Mouse (Mus musculus) CH12.LX (cell line): ENCODE data around the gene Abcc3. TPM values are rescaled to one million over a fixed set of nuclear protein-coding genes. Genes with fewer than 3 reads are reported as not detected.

ENCODE experiments used
- DNase-seq: peaks from one replicate; pipeline ENCODE4 v3.0.0-alpha.2; 2013; ENCODE audit errors: extremely low read depth
- H3K27ac ChIP-seq: 2 replicates; pipeline ENCODE4 v1.5.1; 2012; ENCODE audit warnings: low read depth, mild to moderate bottlenecking, control low read depth, moderate library complexity; ENCODE audit not compliant: insufficient read depth
- H3K27me3 ChIP-seq: replicated peaks from 2 replicates; pipeline ENCODE3; 2012; ENCODE audit warnings: inconsistent platforms
- H3K36me3 ChIP-seq, 2 experiments: replicated peaks in 1 of 2; 2 replicates each; pipeline versions ENCODE3 to v1.6.1; 2012; ENCODE audit warnings: inconsistent platforms in 1 of 2, low read length in 1 of 2, mild to moderate bottlenecking in 1 of 2, mixed read lengths in 1 of 2, moderate library complexity in 1 of 2; ENCODE audit not compliant: control insufficient read depth in 1 of 2, insufficient read depth in 1 of 2
- H3K4me1 ChIP-seq, 2 experiments: 2 replicates each; pipeline ENCODE4 v1.6.1; 2012; ENCODE audit warnings: inconsistent platforms in 1 of 2, moderate library complexity in 1 of 2; ENCODE audit not compliant: insufficient read depth in 2 of 2, control insufficient read depth in 1 of 2
- H3K4me2 ChIP-seq: 2 replicates; pipeline ENCODE4 v1.6.1; 2012; ENCODE audit warnings: low read depth, mild to moderate bottlenecking, control low read depth; ENCODE audit not compliant: poor library complexity, insufficient read depth, severe bottlenecking
- H3K4me3 ChIP-seq, 3 experiments: fragments of 150-350 bp in 1 of 3; sonication (generic) in 1 of 3; replicated peaks in 1 of 3; 2 replicates each; pipeline versions ENCODE3 to v1.5.1; 2011 to 2012; ENCODE audit warnings: low read depth in 2 of 3, low read length in 2 of 3, mild to moderate bottlenecking in 2 of 3, moderate library complexity in 2 of 3, control low read depth in 1 of 3, improper control_type of control experiment in 1 of 3, inconsistent platforms in 1 of 3, mixed read lengths in 1 of 3; ENCODE audit not compliant: poor library complexity in 1 of 3
- H3K79me2 ChIP-seq: replicated peaks from 2 replicates; pipeline ENCODE4 v1.6.1; 2012; ENCODE audit warnings: mild to moderate bottlenecking, moderate library complexity; ENCODE audit not compliant: control insufficient read depth, poor library complexity, insufficient read depth, severe bottlenecking; ENCODE audit errors: extremely low read depth
- H3K9ac ChIP-seq: 2 replicates; pipeline ENCODE4 v1.6.1; 2012; ENCODE audit warnings: low read depth, mild to moderate bottlenecking, control low read depth, moderate library complexity; ENCODE audit not compliant: insufficient read depth
- H3K9me3 ChIP-seq: replicated peaks from 2 replicates; pipeline ENCODE3; 2012; ENCODE audit warnings: low read length, inconsistent platforms, mixed read lengths
- BHLHE40 ChIP-seq: IDR thresholded peaks from 2 replicates; pipeline ENCODE4 v1.6.1; 2011; ENCODE audit warnings: mild to moderate bottlenecking, low read depth, low read length, improper control_type of control experiment
- CHD2 ChIP-seq: IDR thresholded peaks from 2 replicates; pipeline ENCODE4 v1.6.1; 2011; ENCODE audit warnings: low read length, improper control_type of control experiment
- CTCF ChIP-seq, 2 experiments: IDR thresholded peaks in 1 of 2; conservative IDR thresholded peaks in 1 of 2; 2 replicates each; pipeline ENCODE4 v1.5.1; 2011 to 2012; ENCODE audit warnings: low read depth in 2 of 2, low read length in 2 of 2, improper control_type of control experiment in 1 of 2, inconsistent platforms in 1 of 2, mild to moderate bottlenecking in 1 of 2, moderate library complexity in 1 of 2
- IRF4 ChIP-seq: IDR thresholded peaks from 2 replicates; pipeline ENCODE4 v1.6.1; 2014; ENCODE audit warnings: low read depth, mild to moderate bottlenecking, inconsistent platforms, low read length, improper control_type of control experiment
- JUND ChIP-seq: conservative IDR thresholded peaks from 2 replicates; pipeline ENCODE4 v1.6.1; 2011; ENCODE audit warnings: low read depth, low read length, improper control_type of control experiment
- KAT2A ChIP-seq: IDR thresholded peaks from 2 replicates; pipeline ENCODE4 v1.6.1; 2012; ENCODE audit warnings: low read length, improper control_type of control experiment, inconsistent platforms; ENCODE audit not compliant: insufficient replicate concordance
- MAX ChIP-seq: IDR thresholded peaks from 2 replicates; pipeline ENCODE4 v1.6.1; 2011; ENCODE audit warnings: low read length, improper control_type of control experiment
- MAZ ChIP-seq: IDR thresholded peaks from 2 replicates; pipeline ENCODE4 v1.6.1; 2012; ENCODE audit warnings: low read depth, mild to moderate bottlenecking, inconsistent platforms, low read length, improper control_type of control experiment, moderate library complexity
- NRF1 ChIP-seq: IDR thresholded peaks from 2 replicates; pipeline ENCODE4 v1.6.1; 2014; ENCODE audit warnings: low read depth, mild to moderate bottlenecking, inconsistent platforms, low read length, improper control_type of control experiment, moderate library complexity
- TCF12 ChIP-seq: IDR thresholded peaks from 2 replicates; pipeline ENCODE4 v1.6.1; 2014; ENCODE audit warnings: low read depth, mild to moderate bottlenecking, inconsistent platforms, low read length, improper control_type of control experiment
- UBTF ChIP-seq: IDR thresholded peaks from 2 replicates; pipeline ENCODE4 v1.6.1; 2012; ENCODE audit warnings: low read depth, mild to moderate bottlenecking, inconsistent platforms, low read length, improper control_type of control experiment, moderate library complexity
- USF2 ChIP-seq: conservative IDR thresholded peaks from 2 replicates; pipeline ENCODE4 v1.6.1; 2011; ENCODE audit warnings: low read depth, low read length, improper control_type of control experiment
- ZNF384 ChIP-seq: IDR thresholded peaks from 2 replicates; pipeline ENCODE4 v1.6.1; 2012; ENCODE audit warnings: low read depth, low read length, improper control_type of control experiment, inconsistent platforms
- dilution Hi-C: fragments of 300-500 bp; cut with MboI; formaldehyde crosslinking; loops from 2 replicates; pipeline ENCODE4 v1.14.3; 2020; ENCODE audit warnings: low sequenced_read_pairs; ENCODE audit not compliant: extremely low pct_unique_long_range_greater_than_20kb, extremely low pct_ligation_motif_present
- in situ Hi-C: fragments of 300-500 bp; cut with MboI; formaldehyde crosslinking; loops from 3 replicates; pipeline ENCODE4 v1.14.3; 2019; ENCODE audit warnings: low sequenced_read_pairs, low pct_ligation_motif_present, low pct_unique_long_range_greater_than_20kb, mixed read lengths
- polyA plus RNA-seq: library from polyadenylated mRNA; unstranded; fragments of >175 nt; gene quantifications from 2 replicates; pipeline ENCODE4 v1.2.1, GENCODE M21; 2012; ENCODE audit warnings: low read depth; ENCODE audit not compliant: insufficient read length
- total RNA-seq, 2 experiments: library from RNA; depleted of rRNA; stranded (reverse); fragments of 300-350 nt in 1 of 2; fragments of >200 nt in 1 of 2; gene quantifications; 2 replicates each; pipeline ENCODE4 v1.2.3; 2012 to 2014

The Abcc3 gene
- total and polyA plus RNA-seq, 3 experiments = 0.21 to 0.66 (median 0.40) TPM

DNA sequence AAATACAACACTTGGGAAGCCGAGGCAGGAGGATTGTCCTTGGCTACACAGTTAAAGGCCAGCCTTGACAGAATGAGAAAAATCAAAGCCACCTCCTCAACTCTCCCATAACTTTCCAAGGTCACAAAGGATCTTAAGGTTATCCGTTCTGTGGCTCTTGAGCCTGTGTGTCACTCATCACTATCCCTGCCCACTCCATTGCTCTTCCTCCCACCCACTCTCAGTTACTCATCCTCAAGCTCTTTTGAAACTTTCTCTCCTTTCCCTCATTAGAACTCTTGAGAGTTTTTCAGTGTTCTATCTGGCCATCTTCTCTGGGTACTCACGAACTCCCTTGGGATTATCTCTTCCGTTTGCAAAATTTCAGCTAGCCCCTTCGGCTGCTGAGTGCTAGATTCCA is 68.2 kb downstream of the Abcc3 start:
- peaks cover 2 to 43% of the 10 kb centered on the region in 2 experiments; a peak in 3 of 4 replicates for H3K4me1 ChIP-seq
- H3K79me2 ChIP-seq = peaks cover 32% of the 10 kb centered on the region
- in situ Hi-C loops = no loop called here
- TF ChIP-seq KAT2A = no peak
- TF ChIP-seq IRF4 = peak; percentile 39
- TF ChIP-seq NRF1 = no peak
- no peak for TF ChIP-seq ZNF384
- TF ChIP-seq JUND = no peak
- no peak for TF ChIP-seq UBTF
- no peak for TF ChIP-seq CTCF (conservative IDR thresholded peaks at IDR 0.05 in 1 of 2, IDR thresholded peaks at IDR 0.05 in 1 of 2; ENCODE audit: low read depth in 2 of 2, low read length in 2 of 2)
- no peak for TF ChIP-seq BHLHE40
- no peak for TF ChIP-seq MAZ
- no peak for TF ChIP-seq USF2
- 0 out of 2 replicates have a peak, but pooled peaks have one; percentile 25 for TF ChIP-seq TCF12
- TF ChIP-seq MAX = no peak
- H3K36me3 ChIP-seq = peaks cover 0 to 4% of the 10 kb centered on the region in 2 experiments
- no peaks in the 10 kb centered on the region for H3K9me3 ChIP-seq
- no peak overlapping the region for H3K9ac ChIP-seq
- peak overlapping the region; percentile 49 for H3K4me2 ChIP-seq
- peak; percentile 30 for DNase-seq
- no peak overlapping the region for H3K27ac ChIP-seq
- dilution Hi-C loops = no loop called here
- no peaks in the 10 kb centered on the region for H3K27me3 ChIP-seq
- H3K4me3 ChIP-seq = no peak overlapping the region

DNA sequence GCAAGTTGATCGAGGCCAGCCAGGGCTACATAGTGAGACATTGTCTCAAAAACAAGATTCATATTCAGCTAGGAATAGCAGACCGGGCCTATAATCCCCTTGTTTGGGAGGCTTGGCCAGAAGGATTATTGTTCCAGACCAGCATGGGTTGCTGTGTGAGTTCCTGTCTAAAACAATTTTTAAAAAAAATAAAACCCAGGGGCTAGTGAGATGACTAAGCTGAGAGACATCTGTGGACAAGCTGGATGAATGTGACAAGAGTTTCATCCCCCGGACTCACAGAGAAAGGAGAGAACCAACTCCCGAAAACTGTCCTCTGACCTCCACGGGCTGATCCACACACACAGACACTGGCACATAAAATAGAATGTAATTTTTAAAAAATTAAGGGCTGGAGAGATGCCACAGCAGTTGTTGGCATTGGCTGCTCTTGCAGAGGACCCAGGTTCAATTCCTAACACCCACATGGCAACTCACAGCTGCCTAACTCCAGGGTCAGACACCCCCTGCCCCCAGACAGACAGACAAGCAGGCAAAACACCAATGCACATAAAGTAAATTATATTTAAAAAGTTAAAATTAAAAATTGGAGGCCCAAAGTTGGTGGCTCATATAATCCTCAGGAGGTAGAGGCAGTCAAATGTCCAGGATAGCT is 69.4 kb downstream of the Abcc3 start:
- no peak overlapping the region for H3K4me3 ChIP-seq
- H3K4me1 ChIP-seq = peaks cover 4 to 48% of the 10 kb centered on the region in 2 experiments; a peak in 3 of 4 replicates
- no peak for DNase-seq
- TF ChIP-seq ZNF384 (peak; percentile 53), BHLHE40 (no peak)
- H3K4me2 ChIP-seq = no peak overlapping the region
- H3K9me3 ChIP-seq = no peaks in the 10 kb centered on the region
- no peaks in the 10 kb centered on the region for H3K27me3 ChIP-seq
- peaks cover 35% of the 10 kb centered on the region for H3K79me2 ChIP-seq
- in situ Hi-C loops (no loop called here), dilution Hi-C loops (no loop called here)
- H3K36me3 ChIP-seq = peaks cover 2 to 15% of the 10 kb centered on the region in 2 experiments
- H3K9ac ChIP-seq = peak overlapping the region; percentile 99; the same call in 1 of the 2 replicates
- no peak overlapping the region for H3K27ac ChIP-seq

GRCm38 (mm10) chr11:94322636-94323035 is 70.2 kb downstream of the Abcc3 start:
- Histone ChIP-seq H3K9ac (peak overlapping the region; percentile 99), H3K4me1 (peaks cover 4 to 56% of the 10 kb centered on the region in 2 experiments; a peak in 3 of 4 replicates), H3K4me3 (peak overlapping the region; percentile 68 to 100 (median 93)), H3K4me2 (peak overlapping the region; percentile 59), H3K27ac (peak overlapping the region; percentile 85), H3K79me2 (peaks cover 43% of the 10 kb centered on the region), H3K36me3 (peaks cover 2 to 18% of the 10 kb centered on the region in 2 experiments), H3K9me3 (no peaks in the 10 kb centered on the region), H3K27me3 (no peaks in the 10 kb centered on the region)
- dilution Hi-C loops (no loop called here), in situ Hi-C loops (no loop called here)
- TF ChIP-seq CHD2 (0 out of 2 replicates have a peak, but pooled peaks have one; percentile 2), JUND (no peak)
- DNase-seq = no peak
